Mouse (Mus musculus): ENCODE measurements around the gene Taf5l.

Taf5l gene

GRCm38 (mm10) chr8:124014299-124014698 is 6.9 kb downstream of the Taf5l start:
- DNase-seq (ENCODE audit: low read depth, low spot score), result peak; percentile 44

GRCm38 (mm10) chr8:124011989-124012586 is 9.1 kb downstream of the Taf5l start:
- DNase-seq (ENCODE audit: low read depth, low spot score), result peak; percentile 88

- DNase-seq (ENCODE audit: low read depth, low spot score), result peak; percentile 71
Observed at GRCm38 (mm10) chr8:124011580-124011979, 9.6 kb downstream of the Taf5l start.

GRCm38 (mm10) chr8:124007829-124008228 is 13.4 kb downstream of the Taf5l start:
- DNase-seq (ENCODE audit: low read depth, low spot score), result no peak

GRCm38 (mm10) chr8:124002546-124003108 is 18.6 kb downstream of the Taf5l start:
- no peak for DNase-seq (ENCODE audit: low read depth, low spot score)

GRCm38 (mm10) chr8:123999568-123999967 is 21.6 kb downstream of the Taf5l start:
- DNase-seq (ENCODE audit: low read depth, low spot score), result no peak

- DNase-seq (ENCODE audit: low read depth, low spot score), result peak; percentile 53
Observed at GRCm38 (mm10) chr8:123993997-123994396, 27.2 kb downstream of the Taf5l start.

GRCm38 (mm10) chr8:123993597-123993996 is 27.6 kb downstream of the Taf5l start:
- DNase-seq (ENCODE audit: low read depth, low spot score), result peak; percentile 40

GRCm38 (mm10) chr8:123992587-123992986 is 28.6 kb downstream of the Taf5l start:
- no peak for DNase-seq (ENCODE audit: low read depth, low spot score)

- DNase-seq (ENCODE audit: low read depth, low spot score), result no peak
Observed at GRCm38 (mm10) chr8:123990277-123991049, 30.7 kb downstream of the Taf5l start.

- DNase-seq (ENCODE audit: low read depth, low spot score), result no peak
Observed at GRCm38 (mm10) chr8:123989128-123989527, 32.1 kb downstream of the Taf5l start.

- DNase-seq (ENCODE audit: low read depth, low spot score), result peak; percentile 23
Observed at GRCm38 (mm10) chr8:123988605-123989038, 32.6 kb downstream of the Taf5l start.

GRCm38 (mm10) chr8:123982826-123983400 is 38.3 kb downstream of the Taf5l start, which contains the start of gene Abcb10:
Gene Abcb10, minus strand, starts transcription at chr8:123983122.
- DNase-seq (ENCODE audit: low read depth, low spot score), result peak; percentile 95

GRCm38 (mm10) chr8:123982291-123982793 is 38.9 kb downstream of the Taf5l start:
- DNase-seq (ENCODE audit: low read depth, low spot score), result peak; percentile 69

GRCm38 (mm10) chr8:123981674-123982073 is 39.5 kb downstream of the Taf5l start:
- DNase-seq (ENCODE audit: low read depth, low spot score), result no peak

GRCm38 (mm10) chr8:123980239-123980638 is 41.0 kb downstream of the Taf5l start:
- no peak for DNase-seq (ENCODE audit: low read depth, low spot score)

GRCm38 (mm10) chr8:123978926-123979325 is 42.3 kb downstream of the Taf5l start:
- no peak for DNase-seq (ENCODE audit: low read depth, low spot score)

- peak; percentile 29 for DNase-seq (ENCODE audit: low read depth, low spot score)
Observed at GRCm38 (mm10) chr8:123978166-123978838, 42.9 kb downstream of the Taf5l start.

- DNase-seq (ENCODE audit: low read depth, low spot score), result no peak
Observed at GRCm38 (mm10) chr8:123977499-123977898, 43.7 kb downstream of the Taf5l start.

- DNase-seq (ENCODE audit: low read depth, low spot score), result peak; percentile 30
Observed at GRCm38 (mm10) chr8:123973495-123973894, 47.7 kb downstream of the Taf5l start.

GRCm38 (mm10) chr8:123966896-123967295 is 54.3 kb downstream of the Taf5l start:
- peak; percentile 46 for DNase-seq (ENCODE audit: low read depth, low spot score)

Data from ZHBTc4 (cell line).